Mouse (Mus musculus) T-helper 1 cell (primary cell): ENCODE measurements around the gene Olfr986.

ENCODE experiments used
- in situ Hi-C: fragments of 300-600 bp; cut with MboI, MseI; formaldehyde crosslinking; loops from one replicate; pipeline ENCODE4 v1.15.1; 2025; ENCODE audit warnings: high pct_unique_total_duplicates

Gene Olfr986

DNA sequence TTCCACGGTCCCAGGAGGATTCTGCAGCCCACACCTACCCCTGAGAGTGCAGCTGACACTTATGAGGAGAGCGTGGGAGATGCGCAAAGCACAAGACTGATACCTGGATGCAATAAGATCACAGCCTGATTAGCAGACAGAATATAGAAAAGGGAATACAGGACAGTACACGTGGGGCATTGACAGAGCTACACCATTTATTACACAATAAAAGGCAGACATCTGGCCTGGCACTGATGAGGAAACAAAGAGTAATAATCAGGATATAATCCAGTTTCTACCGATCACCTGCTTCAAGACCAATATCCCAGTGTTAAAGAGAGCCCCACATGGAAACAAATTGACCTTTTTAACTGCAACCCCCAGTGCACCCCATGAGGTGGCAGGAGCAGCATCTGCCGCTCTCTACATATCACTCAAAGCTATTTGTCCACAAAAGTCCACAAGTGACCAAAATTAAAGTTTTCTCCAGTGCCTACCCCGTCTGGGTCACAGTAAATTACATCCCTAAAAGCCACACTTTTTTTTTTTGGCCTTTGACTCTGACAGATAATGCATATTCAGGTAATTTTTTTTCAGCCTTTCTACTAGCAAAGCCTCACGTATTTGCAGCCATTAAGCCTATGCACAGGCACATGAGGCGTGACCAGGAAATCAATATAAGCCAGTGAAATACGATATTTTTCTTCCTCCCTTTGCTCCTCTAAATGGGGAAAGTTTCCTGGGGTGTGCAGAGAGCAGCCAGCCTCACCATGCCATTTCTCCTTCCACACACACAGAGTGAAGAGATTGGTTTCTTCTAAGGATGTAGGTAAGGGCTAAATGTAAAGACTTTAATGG, 53.7 kb downstream of the Olfr986 start:
- in situ Hi-C loops = loop anchor here (10.0 kb wide), 1 partner anchor 510 kb away; no protein-coding TSS in a partner anchor

DNA sequence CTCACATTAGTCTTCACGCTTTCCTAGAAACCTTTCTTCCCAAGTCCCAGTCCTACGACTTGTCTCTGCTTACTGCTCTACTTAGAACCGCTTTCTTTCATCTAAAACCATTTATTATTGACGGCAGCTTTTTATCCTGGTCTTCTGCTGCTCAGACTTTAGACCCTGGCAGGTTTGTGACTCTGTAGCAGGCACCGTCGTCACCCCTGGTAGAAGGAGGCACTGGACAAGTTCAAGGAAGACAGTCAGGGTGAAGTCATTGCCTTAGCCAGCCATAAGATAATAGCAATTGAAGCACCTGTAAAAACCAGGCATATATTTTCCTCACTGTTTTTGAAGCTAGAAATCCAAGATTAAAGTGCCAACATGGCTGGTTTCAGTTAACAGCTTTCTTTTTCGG, 54.5 kb downstream of the Olfr986 start:
- in situ Hi-C loops = loop anchor here (10.0 kb wide), 1 partner anchor 510 kb away; no protein-coding TSS in a partner anchor
